Mouse (Mus musculus) embryonic facial prominence, embryonic 14.5 days (tissue): ENCODE results near the gene Zranb1. TPM values are rescaled to one million over a fixed set of nuclear protein-coding genes. Genes with fewer than 3 reads are reported as not detected.

Experiments used
- ATAC-seq: fragments of 200-750 bp; cut with Nextera tagmentation; 2 replicates; pipeline ENCODE4 v1.8.0; 2017; ENCODE audit warnings: low read depth, moderate number of reproducible peaks, moderate TSS enrichment
- DNase-seq: peaks from one replicate; pipeline ENCODE4 v3.0.0-alpha.2; 2015; ENCODE audit warnings: low spot score
- H3K27ac ChIP-seq: fragments of 300-500 bp; sonication (generic); replicated peaks from 2 replicates; pipeline ENCODE4 v1.5.1; 2014; ENCODE audit warnings: low read depth, mild to moderate bottlenecking, low read length, moderate library complexity
- H3K27me3 ChIP-seq: fragments of 300-500 bp; sonication (generic); replicated peaks from 2 replicates; pipeline ENCODE4 v1.6.1; 2014; ENCODE audit warnings: low read length; ENCODE audit not compliant: control insufficient read depth, insufficient read depth
- H3K36me3 ChIP-seq: fragments of 300-500 bp; sonication (generic); 2 replicates; pipeline ENCODE4 v1.6.1; 2014; ENCODE audit warnings: low read length, mixed read lengths; ENCODE audit not compliant: control insufficient read depth, insufficient read depth
- H3K4me1 ChIP-seq: fragments of 300-500 bp; sonication (generic); 2 replicates; pipeline ENCODE4 v1.6.1; 2014; ENCODE audit warnings: antibody characterized with exemption, low read length; ENCODE audit not compliant: control insufficient read depth, insufficient read depth
- H3K4me2 ChIP-seq: fragments of 300-500 bp; sonication (generic); 2 replicates; pipeline ENCODE4 v1.6.1; 2014; ENCODE audit warnings: low read depth, mild to moderate bottlenecking, low read length, moderate library complexity, mixed read lengths
- H3K4me3 ChIP-seq: fragments of 300-500 bp; sonication (generic); 2 replicates; pipeline ENCODE4 v1.5.1; 2014; ENCODE audit warnings: low read depth, mild to moderate bottlenecking, low read length
- H3K9ac ChIP-seq: fragments of 300-500 bp; sonication (generic); 2 replicates; pipeline ENCODE4 v1.6.1; 2014; ENCODE audit warnings: low read depth, mild to moderate bottlenecking, low read length, moderate library complexity, mixed read lengths
- H3K9me3 ChIP-seq: fragments of 300-500 bp; sonication (generic); 2 replicates; pipeline ENCODE4 v1.6.1; 2016; ENCODE audit warnings: low read length; ENCODE audit not compliant: control insufficient read depth
- WGBS: fragments of 180-500 bp; shearing (Covaris S2); extraction: QIAGEN DNeasy Blood & Tissue Kit; methylation state at CpG from one replicate; pipeline ENCODE4 v1.1.7; 2014; 5-methylcytosine and 5-hydroxymethylcytosine counted together
- polyA plus RNA-seq: library from polyadenylated mRNA; unstranded; fragments of >200 nt; fragmentation: Nextera tagmentation; extraction: Ambion mirVana; gene quantifications from 2 replicates; pipeline ENCODE4 v1.2.1, GENCODE M21; 2014

The Zranb1 gene
- 15.2 and 19.3 TPM in 2 replicates for polyA plus RNA-seq

DNA sequence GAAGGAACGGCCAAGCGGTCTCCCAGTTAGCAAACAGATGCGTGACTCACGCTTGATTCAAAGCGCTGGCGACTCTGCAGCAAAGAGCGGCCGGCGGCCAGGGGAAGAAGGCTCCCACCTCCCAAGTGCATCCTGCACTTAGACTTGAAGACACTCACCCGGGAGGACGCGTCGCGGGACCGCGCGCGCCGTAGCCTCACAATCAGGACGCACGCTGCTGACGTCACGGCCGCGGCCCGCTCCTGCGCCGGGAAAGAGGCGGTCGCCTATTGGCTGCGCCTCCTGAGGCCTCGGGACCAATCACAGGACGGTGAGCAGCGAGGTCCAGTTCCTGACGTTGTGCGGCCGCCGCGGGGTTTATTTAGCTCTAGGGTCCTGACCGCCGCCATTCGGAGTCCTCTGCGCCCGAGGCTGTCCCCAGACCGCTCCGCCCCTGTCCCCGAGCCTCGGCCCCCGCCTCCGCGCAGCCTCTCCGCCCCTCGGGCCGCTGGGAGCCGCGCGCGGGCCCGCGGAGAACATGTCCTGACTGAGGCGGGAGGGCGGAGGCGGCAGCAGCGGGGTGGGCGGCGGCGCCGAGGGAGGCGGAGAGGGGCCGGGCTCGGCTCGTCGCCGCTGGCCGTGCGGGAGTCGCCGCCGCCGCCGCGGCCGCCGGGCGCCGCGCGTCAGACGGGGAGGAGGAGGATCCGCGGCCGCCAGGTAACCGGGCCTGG lies at the start of gene Zranb1:
Zranb1 (plus strand) TSS at position 293 of the 710 bp plus-strand sequence.
- ATAC-seq = peak; percentile 99
- WGBS = 2% methylated on average over 14 of the region's 93 CpGs
- peak within 1 kb of the TSS; percentile 94 for H3K4me3 ChIP-seq
- peak within 1 kb of the TSS; percentile 97 for H3K9ac ChIP-seq
- DNase-seq = peak; percentile 99
- peak within 1 kb of the TSS; percentile 79 for H3K4me2 ChIP-seq
- H3K4me1 ChIP-seq = peaks cover 13% of the 10 kb centered on the region
- H3K36me3 ChIP-seq = no peaks in the 10 kb centered on the region
- no peaks in the 10 kb centered on the region for H3K9me3 ChIP-seq
- H3K27me3 ChIP-seq = no peaks in the 10 kb centered on the region
- H3K27ac ChIP-seq = peak within 1 kb of the TSS; percentile 98

DNA sequence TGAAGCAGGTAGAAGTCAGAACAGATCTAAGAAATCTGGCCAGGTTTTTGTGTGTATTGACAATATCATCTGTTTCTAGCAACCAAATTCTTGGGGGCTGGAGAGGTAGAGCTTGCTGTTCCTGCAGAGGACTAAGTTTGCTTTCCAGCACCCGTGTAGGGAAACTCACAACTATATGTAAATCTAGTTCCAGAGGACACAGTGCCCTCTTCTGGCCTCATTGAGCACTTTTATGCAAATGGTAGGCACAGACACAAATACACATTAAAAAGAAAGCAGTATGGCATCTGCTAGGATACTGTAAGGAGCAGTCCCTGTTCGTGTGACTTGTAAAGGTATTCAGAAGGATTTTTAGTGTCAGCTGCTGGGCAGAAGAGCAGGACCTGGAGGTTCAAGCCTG lies 48.6 kb upstream of the Zranb1 start:
- DNase-seq = no peak
- WGBS = 63% methylated on average over 2 of the region's 2 CpGs
- H3K36me3 ChIP-seq = peaks cover 70% of the 10 kb centered on the region
- no peak overlapping the region for H3K9ac ChIP-seq
- H3K4me3 ChIP-seq = no peak overlapping the region
- H3K27ac ChIP-seq = no peak overlapping the region
- H3K9me3 ChIP-seq = no peaks in the 10 kb centered on the region
- ATAC-seq = no peak
- no peaks in the 10 kb centered on the region for H3K27me3 ChIP-seq
- peaks cover 3% of the 10 kb centered on the region; the same call in 1 of the 2 replicates for H3K4me1 ChIP-seq
- H3K4me2 ChIP-seq = no peak overlapping the region

DNA sequence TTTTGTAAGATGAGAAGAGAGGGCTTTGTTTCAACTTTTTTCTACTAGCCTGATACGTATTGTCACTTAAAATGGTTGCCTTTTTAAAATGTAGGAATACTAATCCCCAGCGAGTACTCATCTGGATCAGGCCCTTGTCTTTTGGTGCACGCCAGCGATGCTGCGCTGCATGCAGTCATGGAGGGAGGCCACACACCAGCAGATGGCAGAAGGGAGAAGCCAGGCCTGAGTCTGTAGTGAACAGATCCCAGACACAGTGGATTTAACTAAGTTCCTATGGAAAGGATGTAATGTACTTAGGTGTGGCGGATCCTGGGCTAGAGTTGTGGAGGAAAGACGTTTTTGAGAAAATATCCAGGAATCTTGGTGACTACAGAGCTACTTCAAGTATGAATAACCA lies 46.9 kb upstream of the Zranb1 start:
- no peaks in the 10 kb centered on the region for H3K27me3 ChIP-seq
- no peaks in the 10 kb centered on the region for H3K9me3 ChIP-seq
- H3K27ac ChIP-seq = no peak overlapping the region
- peaks cover 6% of the 10 kb centered on the region; the same call in 1 of the 2 replicates for H3K4me1 ChIP-seq
- H3K4me3 ChIP-seq = no peak overlapping the region
- H3K9ac ChIP-seq = no peak overlapping the region
- ATAC-seq = no peak
- DNase-seq = no peak
- 90% methylated on average over 7 of the region's 7 CpGs for WGBS
- no peak overlapping the region for H3K4me2 ChIP-seq
- H3K36me3 ChIP-seq = peaks cover 55% of the 10 kb centered on the region

DNA sequence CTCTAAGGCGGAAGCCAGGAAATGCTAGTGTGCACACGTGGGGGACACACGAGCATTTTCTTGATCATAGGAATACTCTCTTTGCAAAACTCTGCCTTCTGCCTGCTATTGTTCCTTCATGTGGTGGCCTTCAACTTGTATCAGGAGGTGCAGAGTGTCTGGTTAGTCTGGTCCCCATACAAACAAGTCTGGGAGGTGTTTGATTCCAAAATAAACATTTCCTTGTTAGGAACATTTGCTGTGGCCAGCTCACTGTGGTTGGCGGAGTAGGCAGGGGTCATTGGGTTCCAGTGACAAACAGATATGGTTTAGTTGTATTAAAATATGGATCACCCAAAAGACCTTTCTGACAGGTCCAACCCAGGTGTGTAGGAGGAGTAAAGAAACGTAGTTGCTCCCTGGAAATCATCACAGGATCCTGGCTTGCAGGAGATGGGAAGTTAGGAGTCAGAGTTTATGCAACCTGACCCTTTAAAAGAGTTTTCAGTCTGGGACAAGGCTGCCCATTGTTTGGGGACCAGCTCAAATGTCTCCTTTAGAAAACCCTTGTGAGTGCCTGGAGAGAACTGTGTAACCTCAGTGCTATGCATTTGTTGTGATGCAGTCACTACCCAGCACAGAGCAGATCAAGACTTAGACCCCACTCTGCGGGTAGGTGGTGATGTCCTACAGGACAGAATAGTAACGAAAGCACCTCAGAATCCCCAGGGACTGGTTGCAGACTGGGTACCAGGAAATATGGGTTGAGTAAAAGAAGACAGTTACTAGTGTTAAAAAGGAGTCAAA lies 43.7 kb upstream of the Zranb1 start:
- ATAC-seq (peak; percentile 63), DNase-seq (peak; percentile 24)
- H3K9ac ChIP-seq = no peak overlapping the region
- 30% methylated on average over 7 of the region's 7 CpGs for WGBS
- no peaks in the 10 kb centered on the region for H3K27me3 ChIP-seq
- peaks cover 26% of the 10 kb centered on the region for H3K36me3 ChIP-seq
- 0 out of 2 replicates have a peak overlapping the region, but pooled peaks have one; percentile 40 for H3K27ac ChIP-seq
- H3K9me3 ChIP-seq = no peaks in the 10 kb centered on the region
- no peak overlapping the region for H3K4me3 ChIP-seq
- H3K4me1 ChIP-seq = peaks cover 6% of the 10 kb centered on the region; the same call in 1 of the 2 replicates
- H3K4me2 ChIP-seq = no peak overlapping the region

DNA sequence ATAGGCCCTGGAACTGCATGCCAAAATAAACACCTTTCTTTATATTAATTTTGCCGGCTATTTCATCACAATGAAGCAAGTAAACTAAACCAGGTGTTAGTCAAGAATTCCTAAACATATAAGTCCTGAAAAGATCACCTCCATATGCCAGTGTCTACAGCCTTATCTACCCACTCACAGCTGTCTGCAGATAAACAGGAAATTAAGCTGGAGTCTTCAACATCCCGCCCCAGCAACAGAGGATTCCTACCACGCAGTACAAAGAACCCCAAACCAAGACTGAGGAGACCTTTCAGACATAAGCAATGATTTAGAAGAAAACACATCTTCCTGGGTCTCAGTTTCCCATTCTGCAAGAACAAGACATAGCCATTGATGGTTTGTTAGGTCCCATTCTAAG lies 42.9 kb upstream of the Zranb1 start:
- Histone ChIP-seq H3K36me3 (peaks cover 18% of the 10 kb centered on the region), H3K4me3 (no peak overlapping the region), H3K4me1 (peaks cover 6% of the 10 kb centered on the region; the same call in 1 of the 2 replicates), H3K27ac (no peak overlapping the region), H3K9ac (no peak overlapping the region), H3K4me2 (no peak overlapping the region), H3K9me3 (no peaks in the 10 kb centered on the region), H3K27me3 (no peaks in the 10 kb centered on the region)
- ATAC-seq (no peak), DNase-seq (no peak)
- 61% methylated on average over 3 of the region's 3 CpGs for WGBS

DNA sequence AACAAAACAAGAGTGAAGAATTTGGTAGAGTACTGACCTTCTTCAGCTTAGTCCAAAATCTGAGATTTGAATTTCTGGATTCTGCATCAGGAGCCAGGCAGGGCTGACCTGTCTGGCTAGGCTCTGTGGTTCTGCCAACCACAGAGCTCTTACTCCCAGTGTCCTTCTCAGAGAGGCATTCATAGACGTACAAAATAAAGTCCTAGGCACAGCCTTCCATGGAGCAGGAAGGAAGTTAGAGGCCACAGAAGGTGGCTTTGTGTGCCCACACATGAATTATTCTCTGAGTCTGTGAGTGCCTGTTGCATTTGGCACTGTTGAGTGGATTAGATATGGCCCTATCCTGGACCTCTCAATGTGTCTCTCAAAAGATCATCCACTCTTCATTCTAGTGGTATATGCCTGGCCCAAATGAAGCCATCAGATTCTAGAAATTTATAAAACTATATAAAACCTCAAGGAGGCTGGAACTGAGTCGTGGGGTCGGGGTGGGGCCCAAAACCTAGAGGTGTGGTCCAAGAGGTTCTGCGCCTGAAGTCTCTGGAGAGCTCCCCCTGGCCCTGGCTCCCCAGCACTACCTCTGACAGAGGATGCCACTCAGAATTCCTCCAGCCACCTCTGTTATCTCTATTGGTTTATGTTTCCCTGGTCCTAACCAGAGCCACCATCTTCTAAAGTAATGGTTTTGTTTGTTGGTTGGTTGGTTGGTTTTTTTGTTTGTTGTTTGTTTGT lies 42.3 kb upstream of the Zranb1 start:
- peaks cover 12% of the 10 kb centered on the region for H3K36me3 ChIP-seq
- H3K4me3 ChIP-seq = no peak overlapping the region
- H3K27ac ChIP-seq = no peak overlapping the region
- ATAC-seq = no peak
- H3K9me3 ChIP-seq = no peaks in the 10 kb centered on the region
- no peak for DNase-seq
- no peaks in the 10 kb centered on the region for H3K27me3 ChIP-seq
- no peak overlapping the region for H3K9ac ChIP-seq
- H3K4me2 ChIP-seq = no peak overlapping the region
- peaks cover 6% of the 10 kb centered on the region; the same call in 1 of the 2 replicates for H3K4me1 ChIP-seq
- WGBS = 65% methylated on average over 4 of the region's 4 CpGs

DNA sequence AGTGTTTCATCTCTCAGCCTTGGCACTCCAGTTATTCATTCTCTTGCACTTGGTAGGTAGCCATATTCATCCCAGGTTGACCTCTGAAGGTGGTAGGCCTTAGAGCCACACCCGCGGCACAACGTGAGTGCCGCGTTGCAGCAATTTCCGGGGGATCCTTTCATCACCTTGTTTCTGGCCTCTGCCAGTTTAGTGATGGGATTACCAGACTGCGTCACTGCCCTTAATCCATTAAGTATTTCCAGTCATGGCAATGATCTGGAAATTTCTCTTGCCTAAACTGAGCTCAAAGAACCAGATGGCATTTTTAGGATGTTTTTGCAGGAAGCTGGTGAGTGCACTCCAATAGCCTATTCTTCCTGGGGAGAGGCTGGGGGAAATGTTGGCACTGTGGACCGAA lies 41.3 kb upstream of the Zranb1 start:
- Histone ChIP-seq H3K9me3 (no peaks in the 10 kb centered on the region), H3K4me1 (peaks cover 6% of the 10 kb centered on the region; the same call in 1 of the 2 replicates), H3K27ac (no peak overlapping the region), H3K27me3 (no peaks in the 10 kb centered on the region), H3K36me3 (peaks cover 2% of the 10 kb centered on the region), H3K4me3 (no peak overlapping the region), H3K4me2 (no peak overlapping the region), H3K9ac (no peak overlapping the region)
- no peak for DNase-seq
- no peak for ATAC-seq
- 84% methylated on average over 8 of the region's 8 CpGs for WGBS

DNA sequence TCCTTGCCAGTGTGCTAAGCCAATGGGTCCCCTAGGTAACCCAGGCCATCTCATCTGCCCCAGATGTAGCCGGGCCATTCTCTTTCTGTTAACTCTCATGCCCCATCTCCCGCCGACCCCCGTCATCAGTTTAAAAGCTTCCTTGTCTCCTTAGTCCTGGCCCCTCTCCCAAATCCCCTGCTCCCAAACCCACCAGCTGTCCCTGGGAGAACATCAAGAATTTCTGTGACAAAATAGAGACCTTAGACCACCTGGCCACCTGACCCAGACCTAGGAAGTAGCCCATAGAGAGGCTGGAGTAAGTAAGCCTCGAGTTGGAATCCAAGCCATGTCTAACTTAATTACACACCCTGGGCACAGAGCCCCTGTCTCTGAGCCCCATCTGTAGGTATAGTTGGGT lies 40.7 kb upstream of the Zranb1 start:
- no peak for DNase-seq
- H3K9me3 ChIP-seq = no peaks in the 10 kb centered on the region
- H3K9ac ChIP-seq = no peak overlapping the region
- H3K36me3 ChIP-seq = no peaks in the 10 kb centered on the region
- no peak overlapping the region for H3K27ac ChIP-seq
- H3K27me3 ChIP-seq = no peaks in the 10 kb centered on the region
- H3K4me1 ChIP-seq = peaks cover 6% of the 10 kb centered on the region; the same call in 1 of the 2 replicates
- no peak overlapping the region for H3K4me3 ChIP-seq
- H3K4me2 ChIP-seq = no peak overlapping the region
- WGBS = 85% methylated on average over 5 of the region's 5 CpGs
- no peak for ATAC-seq
